Mouse (Mus musculus) liver, adult 2 months (tissue): ENCODE results near the gene D330020A13Rik. TPM values are rescaled to one million over a fixed set of nuclear protein-coding genes. Genes with fewer than 3 reads are reported as not detected.

Experiments used
- DNase-seq: peaks from one replicate; pipeline ENCODE4 v3.0.0-alpha.2; 2011; ENCODE audit warnings: low read depth, low spot score; ENCODE audit errors: extremely low read depth
- H3K27ac ChIP-seq: fragments of 200-500 bp; replicated peaks from 2 replicates; pipeline ENCODE4 v1.5.1; 2012; ENCODE audit warnings: low read depth, mild to moderate bottlenecking, control low read depth, inconsistent platforms, low read length; ENCODE audit not compliant: insufficient read depth
- H3K27me3 ChIP-seq: fragments of 200-500 bp; 2 replicates; pipeline ENCODE4 v1.6.1; 2012; ENCODE audit warnings: mild to moderate bottlenecking, moderate library complexity, low read length, inconsistent platforms; ENCODE audit not compliant: control insufficient read depth, insufficient read depth
- H3K36me3 ChIP-seq: fragments of 200-500 bp; 2 replicates; pipeline ENCODE4 v1.6.1; 2012; ENCODE audit warnings: low read length, inconsistent platforms; ENCODE audit not compliant: control insufficient read depth, insufficient read depth
- H3K4me1 ChIP-seq: fragments of 200-500 bp; 2 replicates; pipeline ENCODE4 v1.6.1; 2011; ENCODE audit warnings: low read length; ENCODE audit not compliant: control insufficient read depth, insufficient read depth
- H3K4me3 ChIP-seq: fragments of 200-500 bp; 2 replicates; pipeline ENCODE4 v1.5.1; 2011; ENCODE audit warnings: low read depth, mild to moderate bottlenecking, control low read depth, low read length, moderate library complexity; ENCODE audit not compliant: insufficient read depth
- H3K79me2 ChIP-seq: fragments of 200-500 bp; 2 replicates; pipeline ENCODE4 v1.6.1; 2012; ENCODE audit warnings: inconsistent platforms, mild to moderate bottlenecking, low read length, moderate library complexity; ENCODE audit not compliant: control insufficient read depth, insufficient read depth
- H3K9ac ChIP-seq: fragments of 200-500 bp; 2 replicates; pipeline ENCODE4 v1.6.1; 2012; ENCODE audit warnings: low read depth, mild to moderate bottlenecking, control low read depth, inconsistent platforms, low read length
- CTCF ChIP-seq: fragments of 200-500 bp; IDR thresholded peaks from 2 replicates; pipeline ENCODE4 v1.5.1; 2011; ENCODE audit warnings: low read depth, low read length, control low read depth
- POLR2A ChIP-seq: fragments of 200-500 bp; IDR thresholded peaks from 2 replicates; pipeline ENCODE4 v1.6.1; 2011; ENCODE audit warnings: low read length, control low read depth; ENCODE audit not compliant: insufficient read depth; ENCODE audit errors: extremely low read depth
- WGBS: fragments of 180-500 bp; shearing (Covaris S2); methylation state at CpG from one replicate; pipeline ENCODE4 v1.1.7; 2018; 5-methylcytosine and 5-hydroxymethylcytosine counted together
- polyA plus RNA-seq: library from polyadenylated mRNA; depleted of rRNA; stranded (reverse); fragments of >200 nt; gene quantifications from 2 replicates; pipeline ENCODE4 v1.2.3, GENCODE M21; 2012
- total RNA-seq: library from RNA; depleted of rRNA; stranded (reverse); fragments of >200 nt; gene quantifications from 2 replicates; pipeline ENCODE4 v1.2.3, GENCODE M21; 2014

The D330020A13Rik gene
- total and polyA plus RNA-seq, 2 experiments = not detected

DNA sequence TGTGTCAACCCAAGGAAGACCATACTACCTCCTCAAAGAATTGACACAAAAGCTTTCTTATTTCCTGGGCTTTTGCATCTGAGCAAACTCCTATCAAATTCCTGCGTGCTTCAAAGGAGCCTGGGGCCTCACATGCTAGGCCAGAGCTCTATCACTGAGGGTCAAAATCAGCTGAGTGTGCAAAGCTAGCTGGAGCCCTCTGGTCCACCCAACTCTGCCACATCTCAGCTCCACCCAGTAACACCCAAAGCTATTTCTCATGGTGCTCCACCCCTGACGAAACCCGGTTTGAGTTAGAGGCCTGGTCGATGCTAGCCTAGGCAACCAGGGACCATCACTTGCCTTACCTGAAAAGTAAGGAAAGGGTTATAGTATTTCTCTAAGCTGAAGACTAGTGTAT, 39.0 kb upstream of the D330020A13Rik start:
- Histone ChIP-seq H3K9ac (no peak overlapping the region), H3K27ac (no peak overlapping the region), H3K4me3 (no peak overlapping the region), H3K36me3 (no peaks in the 10 kb centered on the region), H3K79me2 (no peaks in the 10 kb centered on the region), H3K27me3 (no peaks in the 10 kb centered on the region), H3K4me1 (peaks cover 17% of the 10 kb centered on the region)
- WGBS = 73% methylated on average over 4 of the region's 4 CpGs
- TF ChIP-seq CTCF = no peak
- TF ChIP-seq POLR2A = no peak
- DNase-seq = no peak

DNA sequence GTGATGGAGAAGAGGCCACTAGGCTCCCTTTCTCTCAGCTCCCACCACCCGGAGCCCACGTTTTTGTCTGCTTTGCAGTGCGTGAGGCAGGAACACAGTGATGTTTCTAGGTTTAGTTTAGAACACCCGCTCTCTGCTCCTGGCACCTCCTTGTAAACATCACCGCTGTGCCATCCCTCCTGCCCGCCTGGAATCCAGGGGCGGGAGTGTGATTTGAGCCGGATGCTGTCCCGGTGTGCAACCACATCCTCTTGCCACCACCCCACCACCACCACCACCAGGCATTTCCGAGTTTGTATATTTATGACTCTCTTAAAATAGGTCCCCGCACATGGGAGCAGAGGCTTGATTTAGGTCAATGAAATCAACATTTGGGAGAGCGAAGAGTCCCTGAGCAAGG, 38.5 kb upstream of the D330020A13Rik start:
- peaks cover 12% of the 10 kb centered on the region for H3K4me1 ChIP-seq
- no peaks in the 10 kb centered on the region for H3K27me3 ChIP-seq
- H3K36me3 ChIP-seq = no peaks in the 10 kb centered on the region
- TF ChIP-seq CTCF (no peak), POLR2A (no peak)
- WGBS = 87% methylated on average over 12 of the region's 12 CpGs
- no peak overlapping the region for H3K9ac ChIP-seq
- H3K79me2 ChIP-seq = no peaks in the 10 kb centered on the region
- H3K4me3 ChIP-seq = no peak overlapping the region
- H3K27ac ChIP-seq = no peak overlapping the region
- DNase-seq = no peak

DNA sequence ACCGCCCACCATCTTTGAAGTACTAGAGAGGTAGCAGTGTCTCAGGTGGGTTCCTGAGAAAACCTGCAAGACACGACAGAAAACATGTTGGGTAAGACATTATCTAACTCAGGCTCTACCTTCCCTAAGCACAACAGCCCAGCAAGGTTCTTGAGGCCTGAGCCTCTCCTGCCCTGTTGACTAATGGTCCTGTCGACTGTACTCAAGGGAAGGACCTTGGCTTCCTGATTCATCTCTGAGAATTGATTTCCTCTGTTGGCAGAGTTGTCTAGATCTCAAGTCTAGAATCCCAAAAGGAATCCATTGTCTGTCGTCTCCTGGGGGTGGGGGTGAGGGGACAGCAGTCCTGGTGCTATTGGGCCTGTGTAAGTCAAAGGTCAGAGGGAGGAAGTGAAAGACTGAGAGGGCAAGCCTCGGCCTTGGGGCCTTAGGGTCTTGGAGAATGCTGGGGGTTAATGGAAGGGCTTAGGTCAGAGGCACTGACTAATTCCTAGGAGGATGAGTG, 37.7 kb upstream of the D330020A13Rik start:
- no peaks in the 10 kb centered on the region for H3K36me3 ChIP-seq
- H3K79me2 ChIP-seq = no peaks in the 10 kb centered on the region
- 67% methylated on average over 5 of the region's 5 CpGs for WGBS
- no peak overlapping the region for H3K4me3 ChIP-seq
- H3K27me3 ChIP-seq = no peaks in the 10 kb centered on the region
- H3K9ac ChIP-seq = no peak overlapping the region
- H3K4me1 ChIP-seq = peaks cover 7% of the 10 kb centered on the region
- no peak for TF ChIP-seq CTCF
- no peak for TF ChIP-seq POLR2A
- DNase-seq = no peak
- H3K27ac ChIP-seq = no peak overlapping the region

DNA sequence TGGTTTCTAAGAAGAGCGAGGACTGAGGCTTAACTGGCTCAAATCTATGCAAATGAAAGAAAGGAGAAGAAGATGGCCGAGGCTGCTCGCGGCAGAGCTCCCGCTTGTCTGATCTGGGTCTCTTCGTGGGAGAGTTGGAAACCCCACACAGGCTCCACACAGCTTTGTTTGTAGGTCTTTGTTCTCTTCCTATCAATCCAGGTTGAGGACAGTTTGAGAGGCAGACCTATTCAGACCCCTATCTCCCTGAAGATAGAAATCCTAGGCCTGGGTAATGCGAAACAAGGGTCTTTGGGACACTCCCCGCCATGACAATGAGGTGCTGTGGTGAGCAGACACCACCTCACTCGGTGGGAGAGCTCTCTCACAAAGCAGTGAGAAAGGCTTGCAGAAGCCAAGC, 34.7 kb upstream of the D330020A13Rik start:
- H3K4me1 ChIP-seq = no peaks in the 10 kb centered on the region
- no peaks in the 10 kb centered on the region for H3K27me3 ChIP-seq
- TF ChIP-seq CTCF (no peak), POLR2A (no peak)
- no peak overlapping the region for H3K4me3 ChIP-seq
- no peak for DNase-seq
- no peaks in the 10 kb centered on the region for H3K79me2 ChIP-seq
- 44% methylated on average over 9 of the region's 9 CpGs for WGBS
- no peak overlapping the region for H3K9ac ChIP-seq
- H3K36me3 ChIP-seq = no peaks in the 10 kb centered on the region
- H3K27ac ChIP-seq = no peak overlapping the region

DNA sequence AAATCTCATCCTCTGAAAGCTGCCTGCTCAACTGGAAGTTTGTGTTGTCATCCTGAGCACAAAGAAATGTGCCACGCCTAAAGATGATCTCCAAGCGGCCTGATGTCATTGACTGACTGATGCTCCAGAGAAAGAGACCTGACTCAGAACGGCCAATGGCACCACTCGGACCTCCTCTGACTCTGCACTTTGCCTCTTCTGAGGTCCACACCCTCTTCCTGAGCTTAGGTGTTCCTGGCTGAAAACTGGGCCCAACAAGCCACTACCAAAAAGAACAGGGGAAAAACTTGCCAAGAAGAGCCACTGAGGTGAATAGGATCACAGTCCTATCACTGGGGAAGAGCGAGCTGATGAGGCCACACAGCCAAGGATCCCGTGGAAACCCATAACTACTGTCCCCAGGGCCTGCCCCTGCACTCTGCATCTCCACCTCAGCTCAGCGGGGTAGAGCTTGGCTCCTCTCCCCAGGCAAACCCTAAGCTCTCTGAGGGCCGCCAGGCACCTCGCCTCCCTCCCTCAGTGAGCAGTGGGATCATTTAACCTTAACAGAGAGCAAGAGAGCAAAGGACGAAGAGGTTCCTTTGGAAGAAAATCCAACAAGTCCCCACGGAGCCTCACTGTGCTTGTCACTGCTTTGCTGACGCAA, 31.2 kb upstream of the D330020A13Rik start:
- Histone ChIP-seq H3K27me3 (no peaks in the 10 kb centered on the region), H3K4me3 (no peak overlapping the region), H3K79me2 (no peaks in the 10 kb centered on the region), H3K4me1 (no peaks in the 10 kb centered on the region), H3K36me3 (no peaks in the 10 kb centered on the region), H3K9ac (no peak overlapping the region), H3K27ac (no peak overlapping the region)
- DNase-seq = no peak
- TF ChIP-seq CTCF (no peak), POLR2A (no peak)
- 69% methylated on average over 12 of the region's 12 CpGs for WGBS

DNA sequence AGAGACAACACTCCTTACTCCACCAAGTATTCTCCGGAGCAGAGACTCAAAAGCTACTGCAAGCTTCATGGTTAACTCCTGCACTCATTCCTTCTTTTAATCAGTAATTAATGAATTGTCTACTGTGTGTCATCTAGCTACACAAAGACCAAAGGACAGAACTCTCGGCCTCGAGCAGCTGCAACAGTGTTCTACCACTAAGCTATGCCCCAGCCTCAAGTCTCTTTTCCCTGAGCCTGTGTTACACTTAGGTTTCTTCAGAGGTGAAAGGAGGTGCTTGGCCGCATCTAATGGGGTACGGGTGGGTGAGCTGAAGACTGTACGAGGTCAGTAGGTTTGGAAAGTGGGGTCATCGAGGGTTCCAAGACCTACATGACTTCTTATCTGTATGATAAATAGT, 30.6 kb upstream of the D330020A13Rik start:
- H3K36me3 ChIP-seq = no peaks in the 10 kb centered on the region
- H3K4me1 ChIP-seq = no peaks in the 10 kb centered on the region
- no peaks in the 10 kb centered on the region for H3K79me2 ChIP-seq
- no peaks in the 10 kb centered on the region for H3K27me3 ChIP-seq
- TF ChIP-seq POLR2A = no peak
- TF ChIP-seq CTCF = no peak
- 74% methylated on average over 7 of the region's 7 CpGs for WGBS
- DNase-seq = no peak
- H3K9ac ChIP-seq = no peak overlapping the region
- no peak overlapping the region for H3K4me3 ChIP-seq
- H3K27ac ChIP-seq = no peak overlapping the region
